Mouse (Mus musculus) ES-E14 (cell line): ENCODE results near the gene Mcl1.

Experiments
- HCFC1 ChIP-seq: IDR thresholded peaks from 2 replicates; pipeline ENCODE4 v1.6.1; 2012; ENCODE audit warnings: low read length, inconsistent platforms, borderline replicate concordance; ENCODE audit not compliant: insufficient read depth
- MAFK ChIP-seq: IDR thresholded peaks from 2 replicates; pipeline ENCODE4 v1.6.1; 2014; ENCODE audit warnings: mild to moderate bottlenecking, low read depth, low read length, inconsistent platforms; ENCODE audit not compliant: insufficient read depth
- ZC3H11A ChIP-seq: IDR thresholded peaks from 2 replicates; pipeline ENCODE4 v1.6.1; 2012; ENCODE audit warnings: low read depth, mild to moderate bottlenecking, inconsistent platforms, low read length, borderline replicate concordance

DNA sequence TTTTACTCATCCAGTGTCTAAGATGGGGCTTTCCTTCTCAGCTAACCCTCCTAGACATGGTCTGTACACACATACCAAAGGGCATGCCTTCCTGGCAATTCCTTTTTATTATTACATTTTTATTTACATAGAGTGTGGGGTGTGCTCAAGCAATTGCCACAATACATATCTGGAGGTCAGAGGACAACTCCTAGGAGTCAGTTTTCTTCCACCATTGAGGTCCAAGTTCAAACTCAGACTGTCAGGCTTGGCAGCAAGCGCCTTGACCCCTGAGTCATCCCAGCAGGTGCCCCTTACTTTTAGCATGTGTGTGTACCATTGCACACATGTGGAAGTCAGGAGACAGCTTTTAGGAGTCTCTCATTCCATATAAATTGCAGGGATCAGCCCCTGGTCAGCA is 44.6 kb upstream of the Mcl1 start:
- TF ChIP-seq MAFK (no peak), HCFC1 (no peak), ZC3H11A (no peak)
